Mouse (Mus musculus) brain, adult 2 months (tissue): Measurements from ENCODE around the gene Rps9.
"Not testable (repeated sequence)": the region's sequence is repeated elsewhere in the genome, so short reads cannot be mapped to it uniquely, and the experiment has no call there.

Experiments
- DNase-seq: peaks from one replicate; pipeline ENCODE4 v3.0.0; 2011; ENCODE audit warnings: low read depth, low spot score

Gene Rps9

GRCm38 (mm10) chr7:3694949-3695305 is 8.9 kb upstream of the Rps9 start:
- not testable (repeated sequence) for DNase-seq

GRCm38 (mm10) chr7:3698471-3698870 is 5.3 kb upstream of the Rps9 start:
- peak; percentile 66 for DNase-seq

GRCm38 (mm10) chr7:3703148-3703878 is 480 bp upstream of the Rps9 start:
- DNase-seq, result no peak

- DNase-seq, result no peak
Measured at GRCm38 (mm10) chr7:3704475-3704874, 682 bp downstream of the Rps9 start.

- DNase-seq, result not testable (repeated sequence)
Measured at GRCm38 (mm10) chr7:3705461-3705860, 1.7 kb downstream of the Rps9 start.

GRCm38 (mm10) chr7:3705911-3706310 is 2.1 kb downstream of the Rps9 start:
- no peak for DNase-seq

GRCm38 (mm10) chr7:3706343-3706934 is 2.6 kb downstream of the Rps9 start:
- no peak for DNase-seq

- DNase-seq, result peak; percentile 58
Measured at GRCm38 (mm10) chr7:3707027-3707426, 3.2 kb downstream of the Rps9 start.

- no peak for DNase-seq
Measured at GRCm38 (mm10) chr7:3707568-3708413, 4.0 kb downstream of the Rps9 start.

GRCm38 (mm10) chr7:3708447-3708980 is 4.7 kb downstream of the Rps9 start:
- DNase-seq, result not testable (repeated sequence)

- no peak for DNase-seq
Measured at GRCm38 (mm10) chr7:3709000-3709399, 5.2 kb downstream of the Rps9 start.

- DNase-seq, result no peak
Measured at GRCm38 (mm10) chr7:3712264-3712942, 8.6 kb downstream of the Rps9 start.

- DNase-seq, result no peak
Measured at GRCm38 (mm10) chr7:3715249-3715648, 11.5 kb downstream of the Rps9 start.

GRCm38 (mm10) chr7:3720268-3720667 is 16.5 kb downstream of the Rps9 start, which contains the start of gene Pirb:
Gene Pirb (minus strand): TSS chr7:3720391.
- DNase-seq, result not testable (repeated sequence)

GRCm38 (mm10) chr7:3725459-3725858 is 21.7 kb downstream of the Rps9 start:
- DNase-seq, result not testable (repeated sequence)

- DNase-seq, result not testable (repeated sequence)
Measured at GRCm38 (mm10) chr7:3732675-3733074, 28.9 kb downstream of the Rps9 start.
